Mouse (Mus musculus) liver, embryonic 14.5 days (tissue): ENCODE results near the gene F13a1.

Experiments used
- CTCF ChIP-seq: IDR thresholded peaks from 2 replicates; pipeline ENCODE4 v1.5.1; 2016; ENCODE audit warnings: antibody characterized with exemption, low read depth, control low read depth
- EP300 ChIP-seq: IDR thresholded peaks from 2 replicates; pipeline ENCODE4 v1.6.1; 2016; ENCODE audit warnings: antibody characterized with exemption, low read depth

- TF ChIP-seq CTCF (no peak), EP300 (no peak)
Measured at GRCm38 (mm10) chr13:36988392-36988791, 61.7 kb downstream of the F13a1 start.
